Mouse (Mus musculus) intestine, postnatal 0 days (tissue): ENCODE data around the gene Gata2. TPM values are rescaled to one million over a fixed set of nuclear protein-coding genes. Genes with fewer than 3 reads are reported as not detected.
A peak's percentile ranks its signal among the peaks of the same experiment; 100 is the strongest.

Experiments
- ATAC-seq: fragments of 200-750 bp; cut with Nextera tagmentation; 2 replicates; pipeline ENCODE4 v1.8.0; 2017; ENCODE audit warnings: mild to moderate bottlenecking, moderate TSS enrichment, moderate library complexity
- H3K27ac ChIP-seq: fragments of 300-500 bp; sonication (generic); 2 replicates; pipeline ENCODE4 v1.5.1; 2014; ENCODE audit warnings: mild to moderate bottlenecking, low read depth, low read length, moderate library complexity
- H3K27me3 ChIP-seq: fragments of 300-500 bp; sonication (generic); replicated peaks from 2 replicates; pipeline ENCODE4 v1.6.1; 2014; ENCODE audit warnings: low read length, mixed read lengths; ENCODE audit not compliant: control insufficient read depth, insufficient read depth
- H3K36me3 ChIP-seq: fragments of 300-500 bp; sonication (generic); 2 replicates; pipeline ENCODE4 v1.6.1; 2014; ENCODE audit warnings: mild to moderate bottlenecking, moderate library complexity; ENCODE audit not compliant: control insufficient read depth, insufficient read depth
- H3K4me1 ChIP-seq: fragments of 300-500 bp; sonication (generic); replicated peaks from 2 replicates; pipeline ENCODE4 v1.6.1; 2014; ENCODE audit warnings: antibody characterized with exemption, low read length, mixed read lengths; ENCODE audit not compliant: control insufficient read depth, insufficient read depth
- H3K4me2 ChIP-seq: fragments of 300-500 bp; sonication (generic); replicated peaks from 2 replicates; pipeline ENCODE4 v1.6.1; 2014; ENCODE audit warnings: low read depth, mild to moderate bottlenecking, moderate library complexity
- H3K4me3 ChIP-seq: fragments of 300-500 bp; sonication (generic); 2 replicates; pipeline ENCODE4 v1.5.1; 2014; ENCODE audit warnings: low read depth, low read length
- H3K9ac ChIP-seq: fragments of 300-500 bp; sonication (generic); 2 replicates; pipeline ENCODE4 v1.6.1; 2014; ENCODE audit warnings: mild to moderate bottlenecking, low read depth, low read length
- H3K9me3 ChIP-seq: fragments of 300-500 bp; sonication (generic); 2 replicates; pipeline ENCODE4 v1.6.1; 2016; ENCODE audit warnings: mixed run types; ENCODE audit not compliant: control insufficient read depth
- CTCF ChIP-seq: sonication (generic); IDR thresholded peaks from 2 replicates; pipeline ENCODE4 v1.5.1; 2016; ENCODE audit warnings: low read depth, mild to moderate bottlenecking, control low read depth, antibody characterized with exemption, moderate library complexity
- WGBS: fragments of 180-500 bp; shearing (Covaris S2); extraction: QIAGEN DNeasy Blood & Tissue Kit; methylation state at CpG from one replicate; pipeline ENCODE4 v1.1.7; 2014; 5-methylcytosine and 5-hydroxymethylcytosine counted together
- polyA plus RNA-seq: library from polyadenylated mRNA; unstranded; fragments of >200 nt; fragmentation: Nextera tagmentation; extraction: Ambion mirVana; gene quantifications from 2 replicates; pipeline ENCODE4 v1.2.1, GENCODE M21; 2015

Gene Gata2
- polyA plus RNA-seq, 1 experiment from 2014 or later, result 3.5 TPM

DNA sequence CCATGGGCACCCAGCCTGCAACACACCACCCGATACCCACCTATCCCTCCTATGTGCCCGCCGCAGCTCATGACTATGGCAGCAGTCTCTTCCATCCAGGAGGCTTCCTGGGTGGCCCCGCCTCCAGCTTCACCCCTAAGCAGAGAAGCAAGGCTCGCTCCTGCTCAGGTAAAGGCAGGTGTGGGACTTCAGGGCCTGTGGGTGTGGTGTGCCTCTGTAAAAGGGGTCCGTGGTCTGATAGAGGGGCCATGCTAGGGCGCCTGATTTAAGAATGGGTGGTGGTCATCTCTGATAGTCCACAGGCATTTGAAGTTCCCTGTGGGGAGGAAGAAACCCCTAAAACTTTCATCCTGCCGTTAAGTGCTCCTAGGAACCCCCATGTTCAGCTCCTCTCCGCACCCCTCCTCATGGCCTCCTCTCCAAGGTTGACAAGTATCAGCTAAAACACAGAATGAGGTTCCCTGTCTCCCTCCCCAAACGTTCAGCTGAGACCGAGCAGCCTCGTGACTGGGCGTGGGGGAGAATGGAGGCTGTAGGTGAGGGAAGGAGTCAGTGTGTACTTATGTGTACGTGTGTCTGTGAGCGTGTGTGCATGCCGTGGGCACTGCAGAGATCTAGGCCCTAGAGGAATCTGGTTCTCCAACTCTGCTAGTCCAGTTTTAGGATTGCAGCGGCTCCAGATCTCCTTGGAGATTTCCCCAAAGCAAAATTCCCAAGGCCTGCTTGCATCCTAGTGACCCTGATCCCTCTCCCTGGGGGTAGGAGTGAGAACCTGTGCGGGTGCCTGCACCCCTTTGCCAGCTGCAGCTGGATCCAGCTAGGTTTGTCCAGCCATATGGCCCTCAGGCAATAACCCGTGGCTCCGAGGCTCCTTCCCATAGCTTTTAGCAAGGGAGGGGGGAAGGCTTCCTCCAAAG, 7.3 kb downstream of the Gata2 start:
- Histone ChIP-seq H3K36me3 (no peaks in the 10 kb centered on the region), H3K9me3 (no peaks in the 10 kb centered on the region), H3K4me3 (no peak overlapping the region), H3K4me1 (peaks cover 4% of the 10 kb centered on the region; the same call in 1 of the 2 replicates), H3K9ac (no peak overlapping the region), H3K27ac (no peak overlapping the region), H3K4me2 (no peak overlapping the region), H3K27me3 (peaks cover 96% of the 10 kb centered on the region)
- TF ChIP-seq CTCF, result no peak
- WGBS, result 30% methylated on average over 20 of the region's 20 CpGs
- no peak for ATAC-seq

DNA sequence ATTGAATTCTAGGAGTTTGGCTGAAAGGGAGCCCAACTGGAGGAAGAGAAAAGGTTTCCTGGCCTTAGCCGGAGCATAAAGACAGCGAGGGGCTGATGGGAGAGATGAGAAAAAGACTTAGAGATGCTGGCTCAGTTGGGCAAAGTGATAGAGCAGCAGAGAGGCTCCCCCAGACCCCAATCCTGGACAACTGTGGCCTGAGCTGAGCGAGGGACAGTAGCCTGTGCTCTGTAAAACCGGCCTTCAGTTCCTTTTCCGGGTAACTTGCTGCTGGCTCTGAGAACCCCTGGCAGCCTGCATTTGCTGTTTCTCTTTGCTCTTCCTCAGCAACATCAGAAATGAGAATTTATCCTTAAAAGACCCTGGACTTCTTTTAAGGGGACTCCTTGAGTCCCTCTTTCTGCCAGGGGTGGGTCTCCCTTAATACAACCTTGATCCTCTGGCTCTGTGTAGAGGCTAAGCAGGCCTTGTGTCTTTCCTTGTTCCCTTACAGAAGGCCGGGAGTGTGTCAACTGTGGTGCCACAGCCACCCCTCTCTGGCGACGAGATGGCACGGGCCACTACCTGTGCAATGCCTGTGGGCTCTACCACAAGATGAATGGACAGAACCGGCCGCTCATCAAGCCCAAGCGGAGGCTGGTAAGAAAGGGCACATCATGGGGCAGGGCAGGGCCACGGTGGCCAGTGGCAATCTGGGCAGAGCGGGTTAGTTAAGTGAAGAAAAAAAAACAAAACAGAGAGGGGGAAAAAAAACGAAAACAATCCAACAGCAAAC, 8.4 kb downstream of the Gata2 start:
- no peak overlapping the region for H3K9ac ChIP-seq
- no peaks in the 10 kb centered on the region for H3K36me3 ChIP-seq
- H3K9me3 ChIP-seq, result no peaks in the 10 kb centered on the region
- H3K4me3 ChIP-seq, result no peak overlapping the region
- WGBS, result 36% methylated on average over 15 of the region's 15 CpGs
- ATAC-seq, result no peak
- no peak for TF ChIP-seq CTCF
- no peaks in the 10 kb centered on the region; the same call in 1 of the 2 replicates for H3K4me1 ChIP-seq
- no peak overlapping the region for H3K27ac ChIP-seq
- H3K27me3 ChIP-seq, result peaks cover 95% of the 10 kb centered on the region
- no peak overlapping the region for H3K4me2 ChIP-seq

DNA sequence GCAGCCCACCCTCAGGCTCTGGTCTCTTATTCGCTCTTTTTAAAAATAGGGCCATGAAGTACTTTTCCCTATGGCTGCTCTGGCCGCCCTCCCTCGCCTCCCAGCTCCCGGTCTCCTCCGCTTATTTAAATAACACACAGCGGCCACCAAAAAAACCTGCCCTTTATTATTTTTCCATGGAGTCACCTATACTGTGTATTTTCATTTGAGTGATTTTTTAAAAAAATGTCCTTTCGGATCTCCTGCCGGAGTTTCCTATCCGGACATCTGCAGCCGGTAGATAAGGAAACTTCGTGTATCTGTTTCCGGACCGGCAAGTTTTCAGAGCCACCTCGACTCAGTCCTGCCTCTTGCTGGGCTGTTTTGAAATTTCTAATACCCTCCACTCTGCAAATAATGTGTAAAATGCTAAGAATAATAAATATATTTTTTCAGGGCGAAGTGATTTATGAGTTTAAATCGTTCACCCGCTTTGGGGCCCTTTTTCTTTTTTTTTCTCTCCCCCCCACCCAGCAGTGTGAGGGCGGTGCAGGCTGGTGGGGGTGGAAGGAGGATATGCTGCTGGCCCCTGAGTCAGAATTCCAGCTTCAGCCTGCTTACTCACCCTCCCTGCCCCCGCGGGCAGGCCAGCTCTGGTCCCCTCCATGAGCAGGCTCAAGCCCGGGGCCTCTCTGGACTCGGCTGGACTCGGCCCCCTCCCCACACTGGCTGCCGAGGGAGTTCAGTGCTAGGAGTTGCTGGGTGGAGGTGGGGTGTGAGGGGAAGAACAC, 9.4 kb downstream of the Gata2 start:
- WGBS, result 3% methylated on average over 24 of the region's 24 CpGs
- H3K4me2 ChIP-seq, result peak overlapping the region; percentile 30
- no peaks in the 10 kb centered on the region for H3K36me3 ChIP-seq
- TF ChIP-seq CTCF, result 0 out of 2 replicates have a peak, but pooled peaks have one; percentile 27
- no peak for ATAC-seq
- no peaks in the 10 kb centered on the region for H3K4me1 ChIP-seq
- H3K9me3 ChIP-seq, result no peaks in the 10 kb centered on the region
- H3K4me3 ChIP-seq, result no peak overlapping the region
- peaks cover 88% of the 10 kb centered on the region for H3K27me3 ChIP-seq
- no peak overlapping the region for H3K9ac ChIP-seq
- H3K27ac ChIP-seq, result no peak overlapping the region

DNA sequence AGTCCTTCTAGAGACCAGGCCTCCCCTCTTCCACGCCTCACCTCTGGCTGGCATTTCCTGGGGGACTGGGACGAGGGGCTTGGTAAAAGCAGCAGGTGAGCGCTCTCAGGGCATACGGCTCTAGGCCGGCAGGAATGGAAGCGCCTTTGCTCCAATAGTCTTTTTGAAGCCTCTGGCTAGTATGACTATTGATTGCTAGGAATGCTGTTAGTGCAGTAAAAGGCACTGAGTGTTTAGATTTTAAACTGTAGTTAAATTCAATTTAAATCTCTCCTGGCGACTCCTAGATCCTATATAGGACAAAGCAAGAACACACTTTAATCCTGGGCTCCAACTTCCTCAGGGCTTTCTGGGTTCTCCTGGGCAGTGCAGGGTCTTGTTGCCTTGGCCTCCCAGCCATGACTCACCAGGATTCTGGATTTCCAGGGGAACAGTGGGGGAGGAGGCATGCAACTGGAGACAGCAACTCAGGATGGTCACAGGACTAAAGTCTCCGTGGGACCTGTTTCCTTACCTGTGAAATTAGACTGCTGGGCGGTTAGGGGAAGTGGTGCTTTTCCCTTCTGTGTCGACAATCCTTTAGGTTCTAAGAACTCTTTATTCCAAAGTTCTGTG, 10.2 kb downstream of the Gata2 start:
- ATAC-seq, result no peak
- peaks cover 80% of the 10 kb centered on the region for H3K27me3 ChIP-seq
- 28% methylated on average over 10 of the region's 10 CpGs for WGBS
- H3K4me1 ChIP-seq, result no peaks in the 10 kb centered on the region
- TF ChIP-seq CTCF, result no peak
- no peaks in the 10 kb centered on the region for H3K36me3 ChIP-seq
- H3K9me3 ChIP-seq, result no peaks in the 10 kb centered on the region
- no peak overlapping the region for H3K4me2 ChIP-seq
- no peak overlapping the region for H3K4me3 ChIP-seq
- H3K9ac ChIP-seq, result no peak overlapping the region
- H3K27ac ChIP-seq, result no peak overlapping the region

DNA sequence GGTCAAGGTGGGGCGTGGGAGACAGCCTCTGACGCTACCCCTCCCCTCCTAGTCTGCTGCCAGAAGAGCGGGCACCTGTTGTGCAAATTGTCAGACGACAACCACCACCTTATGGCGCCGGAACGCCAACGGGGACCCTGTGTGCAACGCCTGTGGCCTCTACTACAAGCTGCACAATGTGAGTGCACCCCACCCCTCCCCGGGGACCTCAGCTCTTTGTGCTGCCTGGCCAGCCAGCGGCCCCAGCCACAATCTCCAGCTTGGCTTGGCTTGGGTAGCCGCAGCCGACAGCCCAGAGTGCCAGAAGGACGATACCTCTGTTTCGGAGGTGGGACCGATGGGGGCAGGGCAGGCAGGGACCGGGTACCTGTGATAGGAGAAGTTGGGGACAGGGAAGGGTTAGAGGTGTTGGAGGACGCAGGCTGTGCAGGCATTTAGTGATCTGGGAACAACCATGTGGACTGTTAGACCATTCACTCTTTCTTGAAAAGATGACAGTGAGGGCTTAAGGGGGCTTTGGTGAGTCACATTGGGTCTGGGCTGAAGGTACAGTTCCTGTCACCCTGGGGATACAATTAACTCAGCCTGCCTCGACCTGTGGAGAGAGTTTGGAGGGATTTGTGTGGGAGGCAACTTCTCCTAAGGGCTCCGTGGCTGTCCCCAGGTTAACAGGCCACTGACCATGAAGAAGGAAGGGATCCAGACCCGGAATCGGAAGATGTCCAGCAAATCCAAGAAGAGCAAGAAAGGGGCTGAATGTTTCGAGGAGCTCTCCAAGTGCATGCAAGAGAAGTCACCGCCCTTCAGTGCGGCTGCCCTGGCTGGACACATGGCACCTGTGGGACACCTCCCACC, 11.1 kb downstream of the Gata2 start:
- no peak overlapping the region for H3K9ac ChIP-seq
- H3K27ac ChIP-seq, result no peak overlapping the region
- H3K9me3 ChIP-seq, result no peaks in the 10 kb centered on the region
- no peak overlapping the region for H3K4me3 ChIP-seq
- H3K27me3 ChIP-seq, result peaks cover 71% of the 10 kb centered on the region
- 21% methylated on average over 25 of the region's 25 CpGs for WGBS
- no peak for ATAC-seq
- no peaks in the 10 kb centered on the region for H3K36me3 ChIP-seq
- H3K4me2 ChIP-seq, result no peak overlapping the region
- H3K4me1 ChIP-seq, result no peaks in the 10 kb centered on the region
- no peak for TF ChIP-seq CTCF
